Mouse (Mus musculus) retina, postnatal 1 day (tissue): Measurements from ENCODE around the gene Usp10.

Source experiments
- DNase-seq: peaks from one replicate; pipeline ENCODE4 v3.0.0-alpha.2; 2012

The Usp10 gene

GRCm38 (mm10) chr8:119909944-119910546 lies at the start of gene Usp10:
Gene Usp10 (plus strand): TSS chr8:119910360.
- no peak for DNase-seq

- peak; percentile 97 for DNase-seq
These were observed 48.3 kb upstream of the Usp10 start, which contains the start of gene Klhl36 for GRCm38 (mm10) chr8:119861706-119862389. Gene Klhl36 (plus strand): TSS chr8:119862266.

GRCm38 (mm10) chr8:119862390-119862734 lies 47.8 kb upstream of the Usp10 start:
- DNase-seq, result no peak

- no peak for DNase-seq
These were observed 47.4 kb upstream of the Usp10 start for GRCm38 (mm10) chr8:119862749-119863148.

GRCm38 (mm10) chr8:119869616-119870015 lies 40.5 kb upstream of the Usp10 start:
- DNase-seq, result no peak

GRCm38 (mm10) chr8:119873181-119873580 lies 37.0 kb upstream of the Usp10 start:
- DNase-seq, result no peak

- DNase-seq, result no peak
These were observed 28.9 kb upstream of the Usp10 start for GRCm38 (mm10) chr8:119881301-119881700.

GRCm38 (mm10) chr8:119881917-119882316 lies 28.2 kb upstream of the Usp10 start:
- DNase-seq, result no peak

GRCm38 (mm10) chr8:119883281-119883680 lies 26.9 kb upstream of the Usp10 start:
- DNase-seq, result no peak

- DNase-seq, result peak; percentile 64
These were observed 24.5 kb upstream of the Usp10 start for GRCm38 (mm10) chr8:119885612-119886011.

- peak; percentile 66 for DNase-seq
These were observed 23.0 kb upstream of the Usp10 start for GRCm38 (mm10) chr8:119887130-119887529.

- no peak for DNase-seq
These were observed 22.1 kb upstream of the Usp10 start for GRCm38 (mm10) chr8:119888012-119888411.

- no peak for DNase-seq
These were observed 13.1 kb upstream of the Usp10 start for GRCm38 (mm10) chr8:119897069-119897468.

GRCm38 (mm10) chr8:119897933-119898332 lies 12.2 kb upstream of the Usp10 start:
- DNase-seq, result no peak

- DNase-seq, result no peak
These were observed 8.8 kb upstream of the Usp10 start for GRCm38 (mm10) chr8:119901349-119901748.

- DNase-seq, result no peak
These were observed 8.2 kb upstream of the Usp10 start for GRCm38 (mm10) chr8:119901952-119902351.

- DNase-seq, result peak; percentile 40
These were observed 5.7 kb upstream of the Usp10 start for GRCm38 (mm10) chr8:119904323-119904911.

- DNase-seq, result peak; percentile 95
These were observed 542 bp downstream of the Usp10 start, which contains the start of gene Gm20388 for GRCm38 (mm10) chr8:119910547-119911257. Gene Gm20388 (plus strand): TSS chr8:119910841.

- no peak for DNase-seq
These were observed 1.2 kb downstream of the Usp10 start for GRCm38 (mm10) chr8:119911258-119911962.

- DNase-seq, result no peak
These were observed 2.5 kb downstream of the Usp10 start for GRCm38 (mm10) chr8:119912643-119913042.

- no peak for DNase-seq
These were observed 3.0 kb downstream of the Usp10 start for GRCm38 (mm10) chr8:119913181-119913580.

- no peak for DNase-seq
These were observed 4.0 kb downstream of the Usp10 start for GRCm38 (mm10) chr8:119914161-119914560.

- no peak for DNase-seq
These were observed 5.1 kb downstream of the Usp10 start for GRCm38 (mm10) chr8:119915298-119915697.
